Mouse (Mus musculus) bone marrow, adult 2 months (tissue): ENCODE results near the gene Swt1. TPM values are rescaled to one million over a fixed set of nuclear protein-coding genes. Genes with fewer than 3 reads are reported as not detected.
"Not testable (repeated sequence)": the region's sequence is repeated elsewhere in the genome, so short reads cannot be mapped to it uniquely, and the experiment has no call there.

Experiments used
- H3K27ac ChIP-seq: fragments of 200-500 bp; 2 replicates; pipeline ENCODE4 v1.5.1; 2012; ENCODE audit warnings: low read depth, mild to moderate bottlenecking, control low read depth, inconsistent platforms, low read length; ENCODE audit not compliant: control insufficient read depth, poor library complexity, insufficient read depth
- H3K4me1 ChIP-seq: fragments of 200-500 bp; 2 replicates; pipeline ENCODE4 v1.6.1; 2011; ENCODE audit warnings: low read length; ENCODE audit not compliant: control insufficient read depth, insufficient read depth
- H3K4me3 ChIP-seq: fragments of 200-500 bp; replicated peaks from 2 replicates; pipeline ENCODE3; 2011; ENCODE audit warnings: mild to moderate bottlenecking, low read depth, low read length, control low read depth; ENCODE audit not compliant: control insufficient read depth
- CTCF ChIP-seq: fragments of 200-500 bp; IDR thresholded peaks from 2 replicates; pipeline ENCODE4 v1.5.1; 2011; ENCODE audit warnings: low read length, control low read depth; ENCODE audit not compliant: control insufficient read depth, insufficient read depth
- POLR2A ChIP-seq: fragments of 200-500 bp; IDR thresholded peaks from 2 replicates; pipeline ENCODE4 v1.6.1; 2011; ENCODE audit warnings: low read depth, mild to moderate bottlenecking, control low read depth, low read length, borderline replicate concordance; ENCODE audit not compliant: control insufficient read depth
- WGBS: fragments of 180-500 bp; shearing (Covaris S2); methylation state at CpG from one replicate; pipeline ENCODE4 v1.1.7; 2018; 5-methylcytosine and 5-hydroxymethylcytosine counted together
- polyA plus RNA-seq: library from polyadenylated mRNA; stranded (reverse); fragments of >200 nt; gene quantifications from 2 replicates; pipeline ENCODE4 v1.2.4, GENCODE M21; 2011; ENCODE audit warnings: low replicate concordance; ENCODE audit not compliant: missing spikeins, insufficient read depth, insufficient read length

Gene Swt1
- polyA plus RNA-seq, 1 experiment: 9.1 TPM

GRCm38 (mm10) chr1:151352911-151353310, 75.3 kb downstream of the Swt1 start:
- peak; percentile 5; the same call in 1 of the 2 replicates for TF ChIP-seq CTCF
- TF ChIP-seq POLR2A: no peak
- WGBS: 81% methylated on average over 2 of the region's 2 CpGs
- H3K27ac ChIP-seq: no peak overlapping the region

GRCm38 (mm10) chr1:151348293-151348692, 80.0 kb downstream of the Swt1 start:
- not testable (repeated sequence) for H3K4me1 ChIP-seq, H3K4me3 ChIP-seq, H3K27ac ChIP-seq
- WGBS: 61% methylated on average over 4 of the region's 4 CpGs

More at GRCm38 (mm10) chr1:151352911-151353310, 75.3 kb downstream of the Swt1 start:
- Histone ChIP-seq H3K4me3 (no peak overlapping the region), H3K4me1 (no peaks in the 10 kb centered on the region)

- peaks cover 1% of the 10 kb centered on the region; the same call in 1 of the 2 replicates for H3K4me1 ChIP-seq
- no peak for TF ChIP-seq POLR2A
- no peak for TF ChIP-seq CTCF
- no peak overlapping the region for H3K27ac ChIP-seq
- 5% methylated on average over 6 of the region's 6 CpGs for WGBS
- no peak overlapping the region for H3K4me3 ChIP-seq
These were observed 81.6 kb downstream of the Swt1 start for GRCm38 (mm10) chr1:151346681-151347127.

GRCm38 (mm10) chr1:151345863-151346195, 82.4 kb downstream of the Swt1 start:
- H3K4me1 ChIP-seq: peaks cover 1% of the 10 kb centered on the region; the same call in 1 of the 2 replicates
- H3K27ac ChIP-seq: no peak overlapping the region
- TF ChIP-seq POLR2A (no peak), CTCF (no peak)
- H3K4me3 ChIP-seq: peak overlapping the region; percentile 92

GRCm38 (mm10) chr1:151345109-151345862, 83.0 kb downstream of the Swt1 start:
- H3K4me3 ChIP-seq: peak overlapping the region; percentile 92
- peak overlapping the region; percentile 91 for H3K27ac ChIP-seq
- H3K4me1 ChIP-seq: peaks cover 1% of the 10 kb centered on the region; the same call in 1 of the 2 replicates
- WGBS: under 1% methylated on average over 55 of the region's 55 CpGs
- no peak for TF ChIP-seq CTCF
- no peak for TF ChIP-seq POLR2A

- TF ChIP-seq CTCF (no peak), POLR2A (peak; percentile 70)
- WGBS: 1% methylated on average over 103 of the region's 104 CpGs
- Histone ChIP-seq H3K4me3 (peak within 1 kb of the TSS; percentile 92), H3K27ac (peak within 1 kb of the TSS; percentile 91), H3K4me1 (peaks cover 1% of the 10 kb centered on the region; the same call in 1 of the 2 replicates)
These were observed 83.8 kb downstream of the Swt1 start, which contains the start of gene Ivns1abp for GRCm38 (mm10) chr1:151344283-151345108. Gene Ivns1abp (plus strand): TSS chr1:151344477.

GRCm38 (mm10) chr1:151343571-151344282, 84.5 kb downstream of the Swt1 start:
- peak overlapping the region; percentile 92 for H3K4me3 ChIP-seq
- 1% methylated on average over 17 of the region's 17 CpGs for WGBS
- H3K27ac ChIP-seq: peak overlapping the region; percentile 91
- no peak for TF ChIP-seq POLR2A
- peak; percentile 32; the same call in 1 of the 2 replicates for TF ChIP-seq CTCF
- H3K4me1 ChIP-seq: peaks cover 3% of the 10 kb centered on the region; the same call in 1 of the 2 replicates
